Mouse (Mus musculus): Measurements from ENCODE around the gene Wdfy2.

GRCm38 (mm10) chr14:62878076-62878475 is 40.6 kb downstream of the Wdfy2 start:
- TF ChIP-seq CTCF (IDR thresholded peaks at IDR 0.05; ENCODE audit: low read depth, low read length) (no peak), POLR2A (IDR thresholded peaks at IDR 0.05; ENCODE audit: extremely low read depth, insufficient read depth, low read length) (no peak)

Measured in liver, adult 2 months (tissue).